Mouse (Mus musculus) heart, embryonic 13.5 days (tissue): ENCODE results near the gene Fgd2. TPM values are rescaled to one million over a fixed set of nuclear protein-coding genes. Genes with fewer than 3 reads are reported as not detected.

ENCODE experiments used
- ATAC-seq: fragments of 200-750 bp; cut with Nextera tagmentation; 2 replicates; pipeline ENCODE4 v1.8.0; 2017; ENCODE audit warnings: moderate TSS enrichment; ENCODE audit not compliant: insufficient number of reproducible peaks, low FRiP score, low TSS enrichment; ENCODE audit errors: extremely low read depth
- H3K27ac ChIP-seq: fragments of 300-500 bp; sonication (generic); replicated peaks from 2 replicates; pipeline ENCODE4 v1.5.1; 2015; ENCODE audit warnings: moderate library complexity, mild to moderate bottlenecking, inconsistent platforms
- H3K27me3 ChIP-seq: fragments of 300-500 bp; sonication (generic); replicated peaks from 2 replicates; pipeline ENCODE4 v1.6.1; 2015; ENCODE audit warnings: mild to moderate bottlenecking, inconsistent platforms
- H3K36me3 ChIP-seq: fragments of 300-500 bp; sonication (generic); 2 replicates; pipeline ENCODE4 v1.6.1; 2015; ENCODE audit warnings: mild to moderate bottlenecking, inconsistent platforms
- H3K4me1 ChIP-seq: fragments of 300-500 bp; sonication (generic); 2 replicates; pipeline ENCODE4 v1.6.1; 2015; ENCODE audit warnings: inconsistent platforms
- H3K4me2 ChIP-seq: fragments of 300-500 bp; sonication (generic); 2 replicates; pipeline ENCODE4 v1.6.1; 2015; ENCODE audit warnings: inconsistent platforms, mild to moderate bottlenecking, moderate library complexity
- H3K4me3 ChIP-seq: fragments of 300-500 bp; sonication (generic); 2 replicates; pipeline ENCODE4 v1.5.1; 2015; ENCODE audit warnings: moderate library complexity, mild to moderate bottlenecking, inconsistent platforms
- H3K9ac ChIP-seq: fragments of 300-500 bp; sonication (generic); 2 replicates; pipeline ENCODE4 v1.6.1; 2015; ENCODE audit warnings: inconsistent platforms, mild to moderate bottlenecking, moderate library complexity
- H3K9me3 ChIP-seq: fragments of 300-500 bp; sonication (generic); 2 replicates; pipeline ENCODE4 v1.6.1; 2016; ENCODE audit warnings: inconsistent platforms
- WGBS: fragments of 180-500 bp; shearing (Covaris S2); methylation state at CpG from one replicate; pipeline ENCODE4 v1.1.7; 2015; ENCODE audit warnings: mixed read lengths; 5-methylcytosine and 5-hydroxymethylcytosine counted together
- polyA plus RNA-seq: library from polyadenylated mRNA; unstranded; fragments of >200 nt; fragmentation: Nextera tagmentation; extraction: Ambion mirVana; gene quantifications from 2 replicates; pipeline ENCODE4 v1.2.1, GENCODE M21; 2015

Fgd2 gene
- polyA plus RNA-seq, 1 experiment from 2014 or later: 3.8 TPM

DNA sequence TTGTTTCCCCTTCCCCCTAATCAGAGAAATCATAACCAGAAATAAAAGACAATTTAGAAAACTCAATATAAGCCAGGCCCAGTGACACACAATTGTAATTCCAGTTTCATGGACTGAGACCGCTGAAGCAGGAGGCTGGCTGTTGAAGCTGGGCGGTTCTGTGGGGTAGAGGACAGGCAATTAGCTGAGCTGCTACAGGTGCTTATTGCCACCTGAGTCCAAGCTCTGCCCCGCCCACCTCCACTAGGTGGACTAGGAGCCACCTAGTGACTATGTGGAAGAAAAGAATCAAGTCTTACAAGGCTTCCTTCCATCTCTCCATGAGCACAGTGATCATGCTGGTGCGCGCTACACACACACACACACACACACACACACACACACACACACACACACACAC lies 56.0 kb downstream of the Fgd2 start:
- Histone ChIP-seq H3K9me3 (no peaks in the 10 kb centered on the region), H3K27me3 (no peaks in the 10 kb centered on the region), H3K27ac (peak overlapping the region; percentile 79; the same call in 1 of the 2 replicates), H3K4me2 (peak overlapping the region; percentile 73), H3K4me3 (0 out of 2 replicates have a peak overlapping the region, but pooled peaks have one; percentile 38), H3K36me3 (no peaks in the 10 kb centered on the region), H3K4me1 (peaks cover 31% of the 10 kb centered on the region), H3K9ac (0 out of 2 replicates have a peak overlapping the region, but pooled peaks have one; percentile 72)
- no peak for ATAC-seq
- 60% methylated on average over 5 of the region's 5 CpGs for WGBS

DNA sequence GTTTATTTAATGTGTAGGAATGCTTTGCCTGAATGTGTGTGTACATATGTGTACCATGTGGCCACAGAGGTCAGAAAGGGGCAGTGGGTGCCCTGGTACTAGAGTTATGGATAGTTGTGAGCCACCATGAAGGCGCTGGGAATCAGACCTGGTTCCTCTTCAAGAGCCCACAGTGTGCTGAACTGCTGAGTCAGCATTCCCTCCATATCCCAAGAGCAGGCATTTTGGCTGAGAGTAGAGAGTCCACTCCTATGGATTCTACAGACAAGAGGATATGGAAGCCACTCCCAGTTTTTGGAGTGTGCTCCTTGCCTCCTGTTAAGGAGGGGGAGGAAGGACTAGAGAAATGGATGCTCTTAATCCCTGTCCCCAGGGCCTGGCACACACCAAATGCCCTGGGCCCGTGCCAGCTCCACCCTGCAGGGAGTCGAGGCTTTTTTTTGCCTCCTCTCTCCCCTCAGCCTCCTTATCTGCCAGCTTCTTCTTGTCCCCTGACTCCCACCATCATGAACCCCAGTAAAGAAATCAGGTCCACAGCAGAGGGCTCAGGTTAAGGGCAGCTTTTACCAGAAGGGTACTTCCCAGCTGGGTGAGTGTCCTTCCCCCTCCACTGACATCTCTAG lies 58.2 kb downstream of the Fgd2 start:
- Histone ChIP-seq H3K9me3 (no peaks in the 10 kb centered on the region), H3K4me2 (no peak overlapping the region), H3K36me3 (no peaks in the 10 kb centered on the region), H3K27ac (no peak overlapping the region), H3K27me3 (no peaks in the 10 kb centered on the region), H3K9ac (no peak overlapping the region), H3K4me1 (peaks cover 39% of the 10 kb centered on the region), H3K4me3 (no peak overlapping the region)
- no peak for ATAC-seq
- 62% methylated on average over 3 of the region's 3 CpGs for WGBS

DNA sequence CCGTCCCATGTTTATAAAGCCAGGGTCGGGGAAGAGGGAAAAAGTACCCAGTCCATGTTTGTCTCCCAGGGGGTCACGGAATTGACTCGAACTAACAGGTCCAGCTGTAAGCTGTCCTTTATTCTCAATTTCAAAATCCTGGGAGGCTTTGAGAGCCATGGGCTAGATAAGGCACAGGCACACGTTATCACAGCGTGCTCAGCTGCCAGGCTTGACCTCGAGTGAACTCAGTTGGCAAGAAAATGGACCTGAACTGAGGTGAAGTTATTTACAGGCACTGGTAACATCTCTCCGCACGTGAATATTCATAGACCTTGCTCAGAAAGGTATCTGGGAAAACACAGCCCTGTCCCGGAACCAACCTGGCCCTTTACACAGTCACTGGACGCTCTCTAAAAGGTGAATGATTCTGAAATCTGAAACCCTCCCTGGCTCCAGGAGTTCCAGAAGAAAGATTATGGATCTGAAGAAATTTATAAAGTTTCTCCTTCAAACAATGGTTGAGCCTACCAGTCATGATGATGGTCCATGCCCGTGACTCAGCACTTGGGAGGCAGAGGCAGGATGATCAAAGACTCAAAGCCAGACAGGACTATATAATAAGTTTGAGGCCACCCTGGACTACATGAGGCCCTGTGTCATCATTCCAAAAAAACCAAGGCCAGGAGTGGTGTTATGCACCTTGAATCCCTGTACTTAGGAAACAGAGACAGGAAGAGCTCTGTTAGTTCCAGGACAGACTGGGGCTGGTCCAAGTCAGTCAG lies 59.4 kb downstream of the Fgd2 start:
- ATAC-seq: no peak
- Histone ChIP-seq H3K36me3 (no peaks in the 10 kb centered on the region), H3K4me1 (peaks cover 44% of the 10 kb centered on the region), H3K9me3 (no peaks in the 10 kb centered on the region), H3K4me3 (no peak overlapping the region), H3K9ac (peak overlapping the region; percentile 30; the same call in 1 of the 2 replicates), H3K4me2 (no peak overlapping the region), H3K27ac (no peak overlapping the region), H3K27me3 (no peaks in the 10 kb centered on the region)
- 37% methylated on average over 12 of the region's 12 CpGs for WGBS

DNA sequence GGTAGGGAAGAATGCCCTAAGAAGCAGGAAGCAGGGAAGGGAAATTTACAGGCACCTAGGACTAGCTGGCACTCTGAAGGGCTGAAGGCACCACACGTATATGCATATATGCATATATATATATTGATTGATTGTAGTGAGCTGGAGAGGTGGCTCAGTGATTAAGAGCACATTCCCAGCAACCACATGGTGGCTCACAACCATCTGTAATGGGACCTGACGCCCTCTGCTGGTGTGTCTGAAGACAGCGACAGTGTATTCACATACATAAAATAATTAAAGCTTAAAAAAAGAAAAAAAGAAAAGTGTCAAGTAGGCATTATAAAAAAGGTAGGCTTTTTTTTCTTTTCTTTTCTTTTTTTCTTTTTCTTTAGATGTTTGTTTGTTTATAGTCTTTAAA lies 60.6 kb downstream of the Fgd2 start:
- no peak overlapping the region for H3K27ac ChIP-seq
- H3K4me3 ChIP-seq: no peak overlapping the region
- no peaks in the 10 kb centered on the region for H3K36me3 ChIP-seq
- WGBS: 79% methylated on average over 3 of the region's 3 CpGs
- H3K9me3 ChIP-seq: no peaks in the 10 kb centered on the region
- no peak overlapping the region for H3K9ac ChIP-seq
- H3K27me3 ChIP-seq: no peaks in the 10 kb centered on the region
- no peak for ATAC-seq
- no peak overlapping the region for H3K4me2 ChIP-seq
- peaks cover 35% of the 10 kb centered on the region for H3K4me1 ChIP-seq

DNA sequence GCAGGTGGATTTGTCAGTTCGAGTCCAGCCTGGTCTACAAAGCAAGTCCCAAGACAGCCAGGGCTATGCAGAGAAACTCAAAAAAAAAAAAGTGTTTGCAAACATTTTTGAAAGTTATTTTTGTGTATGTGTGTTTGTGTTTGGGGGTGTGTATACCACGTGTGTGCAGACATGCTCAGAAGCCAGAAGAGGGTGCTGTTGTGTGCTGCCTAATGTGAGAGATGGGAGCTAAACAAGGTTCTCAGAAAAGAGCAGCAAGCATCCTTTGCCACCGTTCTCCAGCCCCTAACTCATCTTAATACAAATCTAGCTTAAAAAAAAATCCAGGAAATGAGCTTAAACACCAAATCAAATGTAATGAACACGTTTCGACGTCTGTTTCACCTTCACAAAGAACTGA lies 61.6 kb downstream of the Fgd2 start:
- no peaks in the 10 kb centered on the region for H3K9me3 ChIP-seq
- peaks cover 29% of the 10 kb centered on the region for H3K4me1 ChIP-seq
- no peak for ATAC-seq
- no peaks in the 10 kb centered on the region for H3K36me3 ChIP-seq
- H3K4me2 ChIP-seq: no peak overlapping the region
- no peak overlapping the region for H3K27ac ChIP-seq
- no peak overlapping the region for H3K4me3 ChIP-seq
- H3K9ac ChIP-seq: no peak overlapping the region
- WGBS: 89% methylated on average over 6 of the region's 6 CpGs
- no peaks in the 10 kb centered on the region for H3K27me3 ChIP-seq

DNA sequence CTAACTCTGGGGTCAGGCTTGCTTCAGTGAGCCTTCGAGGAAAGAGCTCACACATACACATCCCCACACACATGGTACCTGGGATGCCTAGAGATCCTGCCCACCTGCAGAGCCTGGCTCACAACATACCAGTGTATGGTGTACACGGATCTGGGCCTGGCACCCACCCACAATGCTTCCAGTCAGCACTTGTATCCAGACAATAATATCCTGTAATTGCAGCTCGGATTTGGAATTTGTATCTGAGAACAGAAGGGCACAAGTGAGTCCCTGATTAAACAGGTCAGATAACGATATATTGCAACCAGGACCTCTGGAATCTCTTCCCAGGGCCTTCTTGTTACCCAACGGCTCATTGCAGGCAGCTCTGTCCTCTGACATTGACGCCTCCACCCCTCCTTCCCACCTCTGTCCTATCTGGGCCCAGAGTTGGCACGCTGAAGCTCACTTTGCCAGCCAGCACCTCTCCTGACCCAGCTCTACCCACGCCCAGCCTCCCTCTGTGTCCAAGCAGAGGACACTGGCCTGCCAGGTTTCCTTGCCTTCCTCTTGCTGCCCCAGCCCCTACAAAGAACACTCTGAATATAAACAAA lies 62.3 kb downstream of the Fgd2 start:
- 63% methylated on average over 8 of the region's 8 CpGs for WGBS
- Histone ChIP-seq H3K4me2 (no peak overlapping the region), H3K4me3 (no peak overlapping the region), H3K4me1 (peaks cover 31% of the 10 kb centered on the region), H3K9me3 (no peaks in the 10 kb centered on the region), H3K27ac (no peak overlapping the region), H3K27me3 (no peaks in the 10 kb centered on the region), H3K9ac (peak overlapping the region; percentile 33; the same call in 1 of the 2 replicates), H3K36me3 (no peaks in the 10 kb centered on the region)
- no peak for ATAC-seq

DNA sequence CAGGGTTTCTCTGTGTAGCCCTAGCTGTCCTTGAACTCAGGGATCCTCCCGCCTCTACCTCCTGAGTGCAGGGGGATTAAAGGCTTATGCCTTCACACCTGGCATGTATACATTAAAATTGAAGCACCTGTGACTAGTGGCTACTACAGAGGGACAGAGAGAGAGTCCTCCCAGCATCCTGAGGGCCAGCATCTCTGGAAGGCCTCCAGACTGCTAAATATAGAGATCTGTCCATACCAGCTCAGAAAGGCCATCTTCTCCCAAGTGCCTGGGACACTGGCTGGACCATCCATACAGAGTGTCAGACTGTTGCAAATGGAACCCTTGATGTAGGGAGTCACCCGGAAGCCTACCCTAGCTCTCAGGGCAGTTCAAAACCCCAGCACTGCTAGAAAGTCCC lies 63.3 kb downstream of the Fgd2 start:
- no peaks in the 10 kb centered on the region for H3K36me3 ChIP-seq
- no peak overlapping the region for H3K4me2 ChIP-seq
- no peak for ATAC-seq
- H3K27me3 ChIP-seq: no peaks in the 10 kb centered on the region
- H3K4me1 ChIP-seq: peaks cover 39% of the 10 kb centered on the region
- no peak overlapping the region for H3K4me3 ChIP-seq
- no peaks in the 10 kb centered on the region for H3K9me3 ChIP-seq
- 66% methylated on average over 2 of the region's 2 CpGs for WGBS
- H3K27ac ChIP-seq: no peak overlapping the region
- H3K9ac ChIP-seq: no peak overlapping the region

DNA sequence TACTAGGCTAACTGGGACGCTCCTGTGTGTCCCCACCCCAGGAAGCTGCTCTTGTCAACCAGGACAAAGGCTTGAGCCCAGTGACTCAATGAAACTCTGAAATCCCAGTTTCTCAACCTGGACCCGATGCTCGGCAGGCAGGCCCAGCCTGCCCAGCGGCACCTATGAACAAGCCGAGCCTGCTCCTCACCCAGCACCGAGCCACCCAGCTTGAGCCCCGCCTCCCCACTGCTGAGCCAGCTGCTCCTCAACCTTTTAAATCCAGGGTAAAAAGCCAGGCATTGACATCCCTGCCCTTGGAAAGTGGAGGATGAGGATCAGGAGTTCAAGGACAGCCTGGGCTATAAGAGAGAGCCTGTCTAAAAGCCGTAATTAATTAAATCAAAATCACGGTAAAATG lies 64.6 kb downstream of the Fgd2 start:
- Histone ChIP-seq H3K9ac (no peak overlapping the region), H3K27ac (no peak overlapping the region), H3K9me3 (no peaks in the 10 kb centered on the region), H3K27me3 (no peaks in the 10 kb centered on the region), H3K4me2 (no peak overlapping the region), H3K4me3 (no peak overlapping the region), H3K4me1 (peaks cover 35% of the 10 kb centered on the region), H3K36me3 (no peaks in the 10 kb centered on the region)
- WGBS: 72% methylated on average over 9 of the region's 9 CpGs
- no peak for ATAC-seq

DNA sequence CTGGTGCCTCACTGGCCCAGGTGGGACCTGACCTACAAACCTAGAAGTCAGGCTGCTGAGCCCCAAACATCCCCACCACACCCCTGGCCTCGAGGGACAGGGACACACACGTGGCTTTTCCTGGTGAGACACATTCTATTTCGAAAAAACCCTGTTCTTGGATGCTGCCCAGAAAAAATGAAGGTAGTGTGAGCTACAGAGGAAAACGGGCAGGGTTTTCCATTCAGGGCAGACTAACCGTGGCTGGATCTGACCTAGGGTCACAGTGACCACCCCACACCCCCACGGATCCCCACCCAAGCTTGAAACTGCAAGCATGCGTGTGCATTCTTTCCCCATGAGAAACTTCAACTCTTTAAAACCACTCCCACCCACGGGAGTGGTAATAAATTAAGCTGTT lies 67.5 kb downstream of the Fgd2 start:
- Histone ChIP-seq H3K9me3 (no peaks in the 10 kb centered on the region), H3K36me3 (no peaks in the 10 kb centered on the region), H3K27ac (no peak overlapping the region), H3K4me3 (no peak overlapping the region), H3K4me2 (no peak overlapping the region), H3K27me3 (no peaks in the 10 kb centered on the region), H3K4me1 (peaks cover 52% of the 10 kb centered on the region), H3K9ac (peak overlapping the region; percentile 19; the same call in 1 of the 2 replicates)
- WGBS: 37% methylated on average over 8 of the region's 8 CpGs
- no peak for ATAC-seq

DNA sequence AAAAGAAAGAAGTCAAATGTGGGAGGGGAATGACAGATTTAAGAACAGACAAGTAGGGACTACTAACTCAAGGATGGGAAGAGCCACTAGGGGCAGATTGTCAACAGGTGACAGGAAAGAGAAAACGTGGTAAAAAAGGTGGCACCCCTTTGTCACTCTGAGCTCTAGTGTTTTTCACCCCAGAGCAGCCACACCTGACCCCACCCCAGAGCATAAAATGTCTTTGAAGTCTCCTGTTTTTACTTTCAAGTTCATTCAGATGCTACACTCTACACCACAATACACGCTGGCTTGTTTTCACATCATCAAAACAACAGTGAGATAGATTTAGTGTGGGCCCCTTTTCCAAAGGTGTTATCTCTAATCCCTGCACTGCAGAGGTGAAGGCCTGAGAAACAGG lies 68.1 kb downstream of the Fgd2 start:
- no peak overlapping the region for H3K9ac ChIP-seq
- H3K27me3 ChIP-seq: no peaks in the 10 kb centered on the region
- WGBS: 22% methylated on average over 2 of the region's 2 CpGs
- ATAC-seq: no peak
- H3K27ac ChIP-seq: no peak overlapping the region
- no peak overlapping the region for H3K4me3 ChIP-seq
- H3K36me3 ChIP-seq: no peaks in the 10 kb centered on the region
- H3K4me1 ChIP-seq: peaks cover 55% of the 10 kb centered on the region
- H3K4me2 ChIP-seq: no peak overlapping the region
- no peaks in the 10 kb centered on the region for H3K9me3 ChIP-seq
